Mouse (Mus musculus): ENCODE results near the gene Mast4. TPM values are rescaled to one million over a fixed set of nuclear protein-coding genes. Genes with fewer than 3 reads are reported as not detected.

Gene Mast4
- total and polyA plus RNA-seq, 3 experiments: 2.7 to 7.0 TPM; not detected in 1

- H3K9me3 ChIP-seq (replicated peaks; ENCODE audit: insufficient read depth, low read length): no peaks in the 10 kb centered on the region
- H3K27ac ChIP-seq (ENCODE audit: control insufficient read depth, low read depth, low read length): no peak overlapping the region
- H3K27me3 ChIP-seq (ENCODE audit: control insufficient read depth in 1 of 2, insufficient read depth in 2 of 2, low read length in 2 of 2): 0 out of 4 replicates have a peak, but pooled peaks cover 0 to 1% of the 10 kb centered on the region in 2 experiments
- no peak for TF ChIP-seq ELF1 (IDR thresholded peaks at IDR 0.05; ENCODE audit: low read depth, low read length)
- no peak for TF ChIP-seq ZMIZ1 (IDR thresholded peaks at IDR 0.05; ENCODE audit: low read depth, low read length)
- TF ChIP-seq CHD2 (IDR thresholded peaks at IDR 0.05; ENCODE audit: low read length): no peak
- no peak for TF ChIP-seq NRF1 (IDR thresholded peaks at IDR 0.05; ENCODE audit: insufficient read depth, low read depth, low read length, poor library complexity, severe bottlenecking)
- no peak for TF ChIP-seq GABPA (IDR thresholded peaks at IDR 0.05; ENCODE audit: low read depth, low read length)
- TF ChIP-seq CHD1 (IDR thresholded peaks at IDR 0.05; ENCODE audit: low read depth, low read length): no peak
- no peak for TF ChIP-seq MYB (IDR thresholded peaks at IDR 0.05; ENCODE audit: low read depth, low read length)
- TF ChIP-seq CTCF (IDR thresholded peaks at IDR 0.05 in 2 of 3, conservative IDR thresholded peaks at IDR 0.05 in 1 of 3; ENCODE audit: control insufficient read depth in 1 of 3, insufficient read depth in 1 of 3, low read depth in 2 of 3, low read length in 3 of 3, poor library complexity in 1 of 3, severe bottlenecking in 1 of 3): no peak
- TF ChIP-seq POLR2AphosphoS5 (IDR thresholded peaks at IDR 0.05; ENCODE audit: borderline replicate concordance, low read depth, low read length): no peak
- no peak for TF ChIP-seq HCFC1 (IDR thresholded peaks at IDR 0.05; ENCODE audit: low read depth, low read length)
- no peak for TF ChIP-seq MAX (IDR thresholded peaks at IDR 0.05; ENCODE audit: low read length)
- no peak for TF ChIP-seq ZC3H11A (IDR thresholded peaks at IDR 0.05; ENCODE audit: low read depth, low read length)
- TF ChIP-seq ETS1 (IDR thresholded peaks at IDR 0.05; ENCODE audit: low read depth, low read length): no peak
- no peak for TF ChIP-seq RAD21 (IDR thresholded peaks at IDR 0.05; ENCODE audit: low read depth, low read length)
- no peak for TF ChIP-seq MEF2A (IDR thresholded peaks at IDR 0.05; ENCODE audit: extremely low read depth, insufficient replicate concordance, low read depth, low read length, poor library complexity, severe bottlenecking)
- TF ChIP-seq TBP (IDR thresholded peaks at IDR 0.05; ENCODE audit: low read depth, low read length): no peak
- TF ChIP-seq USF2 (IDR thresholded peaks at IDR 0.05; ENCODE audit: borderline replicate concordance in 1 of 2, insufficient read depth in 1 of 2, low read depth in 1 of 2, low read length in 2 of 2): no peak
- no peak overlapping the region for H3K4me3 ChIP-seq (ENCODE audit: control insufficient read depth in 1 of 2, insufficient read depth in 1 of 2, low read depth in 2 of 2, low read length in 2 of 2)
- H3K79me2 ChIP-seq (ENCODE audit: control insufficient read depth, insufficient read depth, low read length, poor library complexity): no peaks in the 10 kb centered on the region
- H3K36me3 ChIP-seq (ENCODE audit: control insufficient read depth in 1 of 2, insufficient read depth in 2 of 2, low read length in 2 of 2): no peaks in the 10 kb centered on the region
- no peaks in the 10 kb centered on the region for H3K4me1 ChIP-seq (ENCODE audit: control insufficient read depth in 1 of 2, insufficient read depth in 2 of 2, low read length in 2 of 2)
- no peak for DNase-seq (ENCODE audit: low read depth, low spot score)
- H3K9ac ChIP-seq (ENCODE audit: control insufficient read depth, low read depth, low read length, poor library complexity, severe bottlenecking): no peak overlapping the region
These were observed 226.9 kb downstream of the Mast4 start for GRCm38 (mm10) chr13:103107362-103107761.

GRCm38 (mm10) chr13:103102598-103102997 is 231.7 kb downstream of the Mast4 start:
- no peak overlapping the region for H3K4me3 ChIP-seq (ENCODE audit: control insufficient read depth in 1 of 2, insufficient read depth in 1 of 2, low read depth in 2 of 2, low read length in 2 of 2)
- peaks cover 0 to 1% of the 10 kb centered on the region in 2 experiments; a peak in 2 of 4 replicates for H3K27me3 ChIP-seq (ENCODE audit: control insufficient read depth in 1 of 2, insufficient read depth in 2 of 2, low read length in 2 of 2)
- TF ChIP-seq CHD2 (IDR thresholded peaks at IDR 0.05; ENCODE audit: low read length): no peak
- no peak for TF ChIP-seq TBP (IDR thresholded peaks at IDR 0.05; ENCODE audit: low read depth, low read length)
- no peak for TF ChIP-seq NELFE (IDR thresholded peaks at IDR 0.05; ENCODE audit: low read depth, low read length)
- TF ChIP-seq SIN3A (IDR thresholded peaks at IDR 0.05; ENCODE audit: low read length): no peak
- no peak for DNase-seq (ENCODE audit: low read depth, low spot score)
- no peak overlapping the region for H3K9ac ChIP-seq (ENCODE audit: control insufficient read depth, low read depth, low read length, poor library complexity, severe bottlenecking)
- H3K79me2 ChIP-seq (ENCODE audit: control insufficient read depth, insufficient read depth, low read length, poor library complexity): no peaks in the 10 kb centered on the region
- no peaks in the 10 kb centered on the region for H3K36me3 ChIP-seq (ENCODE audit: control insufficient read depth in 1 of 2, insufficient read depth in 2 of 2, low read length in 2 of 2)
- no peaks in the 10 kb centered on the region for H3K9me3 ChIP-seq (replicated peaks; ENCODE audit: insufficient read depth, low read length)
- no peaks in the 10 kb centered on the region for H3K4me1 ChIP-seq (ENCODE audit: control insufficient read depth in 1 of 2, insufficient read depth in 2 of 2, low read length in 2 of 2)
- H3K27ac ChIP-seq (ENCODE audit: control insufficient read depth, low read depth, low read length): no peak overlapping the region

Measured in MEL (cell line).